Mouse (Mus musculus): ENCODE results near the gene Gigyf1.

Gigyf1 gene

DNA sequence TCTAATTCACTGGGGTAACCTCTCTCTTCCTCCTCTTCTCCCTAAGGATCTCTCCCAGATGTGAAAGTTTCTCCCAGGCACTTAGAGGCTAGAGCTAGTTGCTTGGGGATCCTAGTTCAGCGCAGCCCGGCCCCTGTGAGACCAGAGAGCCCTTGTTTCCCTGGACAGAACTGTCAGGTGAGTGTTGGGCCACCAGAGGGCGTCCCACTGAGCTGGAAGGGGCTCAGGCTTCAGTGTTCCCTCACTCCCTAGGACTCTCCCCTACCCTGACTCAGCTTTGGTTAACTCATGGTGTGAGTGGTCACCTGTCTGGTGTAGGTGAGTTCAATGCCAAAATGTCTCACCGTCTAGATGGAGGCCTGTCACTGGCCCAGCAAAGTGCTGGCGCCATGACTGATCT lies at the start of gene Gigyf1:
Gene Gigyf1, plus strand, starts transcription at position 113 of the 400 bp plus-strand sequence.
- no peak for DNase-seq

DNA sequence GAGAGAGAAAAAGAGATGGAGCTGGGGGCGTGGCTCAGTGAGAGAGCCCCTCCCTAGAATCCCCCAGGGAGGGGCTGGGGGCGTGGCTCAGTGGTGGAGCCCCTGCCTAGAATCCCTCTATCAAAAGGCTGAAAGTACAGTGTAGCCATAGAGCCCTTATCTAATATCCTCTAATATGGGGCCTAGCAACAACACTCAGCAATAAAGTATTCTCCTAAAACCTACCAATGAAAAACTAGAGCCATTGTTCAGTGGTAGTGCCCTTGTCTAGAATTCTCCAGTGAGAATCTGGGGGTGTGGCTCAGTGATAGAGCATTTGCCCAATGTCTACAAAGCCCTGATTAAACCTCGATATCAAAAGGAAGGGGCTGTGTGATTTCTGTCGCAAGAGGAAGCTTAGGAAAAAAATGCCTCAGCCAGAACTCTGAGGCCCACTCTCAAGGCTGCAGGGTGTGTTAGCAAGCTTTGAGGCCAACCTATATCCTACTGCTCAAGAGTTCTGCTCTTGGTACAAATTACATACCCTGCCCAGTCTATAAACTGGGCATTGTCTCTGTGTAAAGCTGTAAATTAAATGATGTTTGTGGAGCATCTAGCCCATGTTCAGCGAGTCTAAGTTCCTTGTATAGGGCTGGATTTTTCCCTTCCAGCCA lies 46.0 kb upstream of the Gigyf1 start:
- no peak for DNase-seq

DNA sequence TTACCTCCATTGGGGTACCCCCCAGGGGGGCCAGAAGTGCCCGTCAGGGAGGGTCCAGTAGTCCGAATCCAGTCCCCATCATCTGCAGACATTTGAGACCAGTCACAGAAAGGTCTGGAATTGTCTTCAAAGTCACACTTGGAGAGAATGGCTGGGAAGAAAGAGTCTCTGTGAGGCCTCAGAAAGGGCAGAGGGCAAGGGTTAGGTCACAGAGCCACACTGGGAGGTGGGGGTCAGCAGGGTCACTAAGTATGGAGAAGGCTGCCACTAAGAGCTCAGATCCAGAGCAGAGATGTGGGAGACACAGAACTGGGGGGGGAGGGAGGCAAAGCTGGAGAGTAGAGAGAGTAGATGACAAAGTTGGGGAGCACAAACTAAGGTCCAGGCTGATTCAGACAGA lies 44.0 kb upstream of the Gigyf1 start:
- DNase-seq = no peak

DNA sequence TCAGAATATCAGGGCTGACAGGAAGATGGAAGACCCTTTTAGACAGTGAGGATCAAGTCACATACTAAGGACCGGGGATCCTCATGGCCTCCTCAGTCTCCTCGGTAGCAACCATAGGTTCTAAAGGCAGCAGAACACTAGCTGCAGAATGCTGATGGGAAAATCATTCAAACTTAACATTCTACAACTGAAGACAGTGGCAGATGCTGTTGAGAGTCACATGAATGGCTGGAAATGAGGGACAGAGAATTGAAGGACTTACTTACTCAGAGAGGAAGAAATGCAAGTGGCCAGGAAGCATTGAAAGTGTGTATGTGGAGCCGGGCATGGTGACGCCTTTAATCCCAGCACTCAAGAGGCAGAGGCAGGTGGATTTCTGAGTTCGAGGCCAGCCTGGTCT lies 41.4 kb upstream of the Gigyf1 start, which contains the start of gene Zan:
Gene Zan, minus strand, starts transcription at position 101 of the 400 bp plus-strand sequence.
- no peak for DNase-seq

DNA sequence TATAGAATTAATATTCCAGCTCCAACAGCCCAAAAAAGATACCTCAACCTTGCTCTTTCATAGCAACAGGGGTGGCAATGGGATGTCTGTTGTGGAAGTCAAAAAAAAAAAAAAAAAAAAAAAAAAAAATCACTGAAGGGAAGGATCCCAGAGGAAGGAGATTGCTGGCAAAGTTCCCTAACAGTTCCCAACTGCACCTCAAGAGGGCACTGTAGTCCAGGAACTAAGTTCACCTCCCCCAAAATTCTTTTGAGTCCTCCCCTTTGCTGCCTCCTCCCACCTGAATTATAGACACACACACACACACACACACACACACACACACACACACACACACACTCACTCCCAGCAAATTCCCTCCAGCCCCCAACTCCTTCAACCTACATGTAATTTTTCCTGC lies 37.2 kb upstream of the Gigyf1 start:
- DNase-seq = peak; percentile 91

DNA sequence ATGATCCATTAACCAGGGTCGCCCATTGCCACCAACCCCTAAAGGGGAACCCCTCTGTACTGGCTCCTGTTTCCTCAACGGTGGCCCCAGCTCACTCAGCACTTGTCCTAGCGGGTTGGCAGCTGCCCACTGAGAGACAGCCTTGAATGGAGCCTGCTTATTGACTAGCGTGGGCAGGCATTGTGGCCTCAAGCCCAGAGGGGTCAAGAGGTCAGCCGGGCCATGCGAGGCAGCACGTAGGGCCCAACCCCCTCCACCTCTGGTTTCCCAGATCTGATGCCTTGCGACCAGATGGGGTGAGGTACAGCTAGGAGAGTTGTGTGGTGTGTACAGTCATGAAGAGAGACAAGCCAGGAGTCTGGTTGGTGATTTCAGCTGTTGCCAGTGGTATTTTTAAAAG lies 36.5 kb upstream of the Gigyf1 start:
- DNase-seq = peak; percentile 13

DNA sequence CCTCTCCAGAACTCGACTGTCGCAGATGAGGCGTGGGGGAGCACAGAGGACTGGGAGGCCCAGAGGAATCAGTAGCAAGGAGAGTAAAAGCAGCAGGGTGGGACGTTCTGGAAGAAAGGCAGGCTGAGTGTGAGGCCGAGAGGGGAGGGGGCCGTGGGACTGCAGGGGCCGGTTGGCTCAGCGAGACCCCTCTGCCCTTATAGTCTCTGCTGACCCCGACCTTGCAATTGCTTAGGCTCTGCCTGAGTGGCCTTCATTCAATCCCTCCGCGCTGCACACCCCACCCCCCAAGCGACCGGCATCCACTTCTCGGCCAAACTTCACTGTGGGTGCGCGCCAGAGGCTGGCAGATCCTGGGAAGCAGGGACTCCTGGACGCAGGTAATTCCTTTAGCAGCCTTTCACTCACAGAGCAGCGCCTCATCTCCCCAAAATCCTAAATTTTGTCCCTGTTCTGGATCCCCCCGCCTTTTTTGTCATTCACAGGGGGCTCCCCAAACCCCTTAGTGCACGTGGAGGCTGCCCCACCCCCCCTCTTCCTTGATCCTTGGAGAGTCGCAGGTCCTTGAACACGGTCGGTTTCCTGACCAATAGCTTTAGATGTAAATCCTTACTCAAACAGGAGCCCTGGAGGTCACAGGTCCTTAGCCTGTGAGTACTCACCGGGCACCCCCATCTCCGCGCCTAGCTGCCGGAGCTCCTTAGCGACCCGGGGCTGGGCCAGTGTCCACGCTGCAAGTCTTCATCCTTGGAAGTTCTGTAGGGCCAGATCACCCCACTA lies 33.1 kb upstream of the Gigyf1 start:
- DNase-seq = no peak

DNA sequence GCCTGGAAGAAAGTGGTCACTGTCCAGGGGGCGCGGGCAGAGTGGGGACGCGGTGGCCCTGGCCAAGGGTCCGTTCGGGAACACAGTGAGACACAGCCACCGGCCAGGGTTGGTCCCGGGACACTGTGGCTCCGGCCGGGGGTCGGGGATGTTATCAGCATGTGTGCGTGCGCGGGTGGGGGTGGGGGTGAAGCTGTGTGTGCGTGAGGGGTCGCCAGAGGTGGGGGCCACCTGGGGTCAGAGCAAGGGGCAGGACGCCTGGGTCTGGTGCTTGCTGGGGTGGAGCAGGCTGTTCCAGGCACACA lies 32.5 kb upstream of the Gigyf1 start:
- DNase-seq = no peak

DNA sequence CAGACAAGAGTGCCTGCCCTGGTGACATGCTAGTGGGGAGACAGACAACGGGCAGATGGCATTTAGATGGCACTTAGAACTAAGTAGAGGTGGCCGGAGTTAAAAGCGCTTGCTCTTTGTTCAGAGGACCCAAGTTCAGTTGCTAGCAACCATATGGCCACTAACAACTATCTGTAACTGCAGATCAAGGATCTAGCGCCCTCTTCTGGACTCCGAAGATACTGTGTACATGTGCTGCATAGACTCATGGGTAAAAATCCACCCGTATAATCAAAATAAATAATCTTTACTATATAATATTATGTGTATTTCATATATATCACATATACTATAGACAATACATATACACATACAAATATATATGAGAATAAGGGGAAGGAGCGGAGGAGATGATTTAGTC lies 30.7 kb upstream of the Gigyf1 start:
- no peak for DNase-seq

DNA sequence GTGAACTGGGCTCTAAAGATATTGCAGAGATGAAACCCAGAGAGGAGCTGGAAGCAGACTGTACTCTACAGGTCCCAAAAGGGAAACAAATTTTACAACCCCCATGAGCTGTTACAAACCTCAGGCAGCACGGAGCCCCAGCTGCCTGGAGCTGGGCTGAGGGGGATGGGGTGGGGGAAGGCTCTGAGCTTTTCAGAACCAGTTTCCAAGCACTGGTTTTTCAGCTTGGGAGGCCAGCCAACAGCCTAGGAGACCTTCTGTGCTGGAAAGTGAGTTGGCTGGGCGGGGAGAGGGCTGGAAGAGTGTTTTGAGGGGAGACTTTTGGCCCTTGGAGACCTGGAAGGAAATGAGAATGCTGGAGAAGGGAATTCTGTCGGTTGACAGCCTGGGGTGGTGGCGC lies 26.8 kb upstream of the Gigyf1 start:
- DNase-seq = peak; percentile 46

DNA sequence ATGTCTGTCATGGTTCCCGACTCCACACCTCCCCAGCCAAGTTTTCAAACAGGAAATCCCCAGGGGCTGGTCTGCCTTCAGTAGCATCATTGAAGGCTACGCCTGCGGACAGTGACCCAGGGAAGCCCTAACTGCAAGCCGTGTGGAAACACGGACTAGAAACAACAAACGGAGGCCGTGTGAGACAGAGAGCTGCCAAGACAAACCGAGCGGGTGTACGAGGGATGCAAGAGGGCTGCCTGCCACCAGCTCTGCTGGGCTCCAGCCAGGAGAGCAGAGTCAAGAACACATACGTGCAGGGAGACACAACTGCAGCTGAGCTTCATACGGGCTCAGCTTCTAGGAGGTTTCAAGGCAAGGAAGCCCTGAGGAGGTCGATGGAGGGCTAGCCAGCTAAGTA lies 24.5 kb upstream of the Gigyf1 start:
- DNase-seq = no peak

DNA sequence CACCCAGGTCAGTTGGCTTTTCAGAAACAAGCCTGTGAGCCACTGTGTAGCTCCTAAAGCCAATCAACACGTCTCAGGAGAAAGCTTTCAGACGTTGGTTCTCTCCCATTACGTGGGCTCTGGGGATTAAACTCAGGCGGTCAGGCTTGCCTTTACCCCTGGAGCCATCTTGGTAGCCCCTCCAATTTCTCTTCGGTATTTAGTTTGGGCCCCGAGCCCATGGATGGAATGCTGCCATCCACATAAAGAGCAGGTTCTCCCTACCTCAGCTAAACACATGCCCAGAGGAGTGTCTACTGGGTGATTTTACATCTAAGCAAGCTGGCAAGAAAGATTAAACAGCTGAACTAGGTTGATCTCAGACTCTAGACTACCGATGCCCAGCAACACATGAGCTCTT lies 18.2 kb upstream of the Gigyf1 start:
- no peak for DNase-seq

DNA sequence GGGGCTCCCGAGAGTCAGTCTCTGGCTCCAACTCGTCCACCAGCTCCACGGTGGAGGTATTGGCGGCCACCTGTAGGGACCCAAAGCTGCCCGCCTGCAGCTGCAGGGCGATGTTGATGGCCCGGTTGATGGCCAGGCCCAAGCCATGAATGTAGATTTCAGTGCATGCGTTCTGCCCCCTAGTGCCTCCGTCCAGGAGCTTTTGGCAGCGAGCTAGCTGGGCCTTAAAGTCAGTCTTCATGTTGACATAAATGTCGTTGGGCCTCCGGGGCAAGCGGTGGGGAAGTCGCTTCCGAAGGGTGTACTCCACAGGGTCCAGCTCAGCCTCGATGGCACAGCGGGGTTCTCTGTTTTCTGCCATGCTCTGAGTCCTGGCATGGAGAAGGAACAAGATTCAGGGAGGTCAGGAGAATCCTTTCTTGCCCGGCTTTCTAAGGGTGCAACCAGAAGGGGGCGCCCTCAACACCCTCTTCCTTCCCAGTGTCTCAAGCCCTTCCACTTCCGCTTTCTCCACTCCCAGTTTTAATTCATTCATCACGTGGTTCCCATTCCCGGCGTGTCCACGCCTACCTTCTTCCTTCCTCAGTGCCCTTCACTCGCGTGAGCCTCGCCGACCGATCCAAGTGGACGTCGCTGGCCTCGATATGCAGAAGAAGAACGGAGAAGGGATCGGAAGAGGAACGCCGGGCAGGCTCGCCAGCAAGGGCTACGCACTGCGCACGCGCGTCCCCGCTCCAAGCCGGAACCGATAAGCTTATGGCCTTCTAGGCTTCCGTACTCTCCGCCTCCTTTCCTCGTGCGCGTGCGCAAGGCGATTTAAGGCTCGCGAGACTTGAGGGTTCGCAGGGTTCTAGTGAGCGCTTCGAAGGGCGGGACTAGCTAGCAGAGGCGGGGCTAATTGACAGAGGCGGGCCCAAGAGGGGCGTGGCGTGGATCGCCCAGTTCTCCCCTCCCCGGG lies 16.4 kb upstream of the Gigyf1 start, which contains the start of gene Pop7:
Gene Pop7, minus strand, starts transcription at position 810 of the 958 bp plus-strand sequence.
- DNase-seq = peak; percentile 100

DNA sequence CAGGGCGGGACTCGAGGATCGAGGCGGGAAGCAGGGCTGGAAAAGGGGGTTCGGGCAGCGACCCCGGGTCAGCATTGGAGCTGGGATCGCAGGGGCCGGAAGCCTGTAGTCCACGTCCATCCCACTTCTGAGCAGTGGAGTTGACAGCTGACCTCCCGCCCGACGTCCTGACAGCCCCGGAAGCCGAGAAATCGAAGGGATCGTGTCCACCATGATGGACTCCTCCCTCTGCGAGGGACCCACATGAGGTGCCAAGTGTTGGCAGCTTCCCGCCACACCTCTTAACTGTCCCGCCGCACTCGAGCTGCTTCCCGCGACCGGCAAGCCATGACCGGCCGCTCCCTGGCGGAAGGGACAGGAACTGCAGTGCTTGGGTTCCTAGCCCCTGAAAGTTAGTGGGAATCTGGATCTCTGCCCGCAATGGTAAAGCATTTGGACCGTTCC lies 15.7 kb upstream of the Gigyf1 start:
- peak; percentile 91 for DNase-seq

DNA sequence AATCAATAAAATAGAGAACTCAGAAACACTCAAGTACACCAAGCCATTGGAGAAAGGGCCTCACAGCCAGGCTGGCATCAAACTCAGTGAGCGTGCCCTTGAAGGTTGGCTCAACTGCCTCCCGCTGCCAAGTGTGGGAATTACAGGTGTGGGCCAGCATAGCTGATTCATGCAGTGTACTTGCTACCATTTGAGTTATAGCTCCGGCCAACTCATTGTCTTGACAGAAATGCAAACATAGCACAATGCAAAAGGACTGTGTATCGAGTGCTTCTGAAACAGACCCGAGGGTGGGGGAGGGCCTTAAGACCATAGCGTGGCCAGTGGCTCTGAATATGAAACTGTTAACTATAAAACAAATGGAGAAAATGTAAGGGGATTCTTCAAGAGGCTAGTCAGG lies 14.3 kb upstream of the Gigyf1 start:
- no peak for DNase-seq

DNA sequence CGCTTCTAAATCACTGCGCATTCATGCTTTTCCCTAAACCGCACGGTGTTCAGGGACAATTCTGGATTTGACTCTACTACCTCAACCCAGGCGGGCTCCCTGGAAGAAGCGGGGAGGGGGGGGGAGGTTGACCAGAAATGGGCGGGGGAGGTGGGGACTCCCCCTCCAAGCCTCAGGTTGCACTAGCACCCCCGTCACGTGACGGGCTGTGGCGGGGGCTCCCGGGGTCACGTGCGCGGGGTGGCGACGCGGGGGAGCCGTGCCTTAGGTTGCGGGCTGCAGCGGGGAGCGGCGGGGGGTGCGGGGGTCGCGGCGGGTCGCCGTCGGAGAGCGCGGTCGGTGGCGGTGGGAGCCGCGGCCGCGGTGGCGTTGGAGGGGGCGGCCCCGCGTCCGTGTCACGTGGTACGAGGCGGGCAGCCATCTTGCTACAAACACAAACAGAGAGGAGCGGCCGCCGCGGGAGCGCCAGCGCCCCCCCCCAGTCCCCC lies 8.3 kb upstream of the Gigyf1 start:
- DNase-seq = peak; percentile 84

DNA sequence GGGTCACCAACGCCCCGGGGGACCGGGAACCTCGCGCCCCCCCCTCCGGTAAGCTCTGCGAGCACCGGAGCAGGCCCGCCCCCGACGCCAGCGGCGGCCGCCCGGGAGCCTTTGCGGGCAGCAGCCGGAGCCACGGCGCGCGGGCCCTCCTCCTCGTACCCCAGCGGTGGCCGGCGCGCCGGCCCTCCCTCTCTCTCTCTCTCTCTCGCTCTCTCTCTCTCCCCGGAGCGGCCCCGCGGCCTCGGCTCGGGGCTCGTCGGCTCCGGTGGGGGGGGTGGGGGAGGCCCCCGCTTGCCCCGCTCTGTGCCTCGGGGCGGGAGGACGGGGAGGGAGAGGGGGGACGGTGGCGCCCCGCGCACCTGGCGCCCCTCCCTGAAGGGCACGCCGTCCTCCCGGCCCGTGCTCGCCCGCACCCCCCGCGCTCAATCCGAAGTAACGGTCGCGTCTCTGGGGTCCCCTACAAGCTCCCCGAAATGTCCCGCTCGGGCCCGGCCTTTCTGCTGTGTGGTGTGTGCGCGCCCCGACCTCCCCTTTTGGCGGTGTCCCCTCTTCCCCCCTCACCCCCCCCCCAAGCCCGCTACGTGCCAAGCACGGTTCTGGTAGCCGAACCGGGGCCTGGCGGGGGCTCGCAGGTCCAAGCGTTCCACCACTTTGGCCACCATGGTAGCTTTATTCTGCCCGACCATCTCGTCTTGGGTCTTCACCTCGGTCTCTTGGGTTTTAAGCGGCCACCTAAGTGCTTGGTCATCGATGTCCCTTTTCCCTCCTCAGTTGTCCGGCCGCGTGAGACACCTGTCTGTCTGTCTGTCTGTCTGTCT lies 7.6 kb upstream of the Gigyf1 start:
- no peak for DNase-seq

DNA sequence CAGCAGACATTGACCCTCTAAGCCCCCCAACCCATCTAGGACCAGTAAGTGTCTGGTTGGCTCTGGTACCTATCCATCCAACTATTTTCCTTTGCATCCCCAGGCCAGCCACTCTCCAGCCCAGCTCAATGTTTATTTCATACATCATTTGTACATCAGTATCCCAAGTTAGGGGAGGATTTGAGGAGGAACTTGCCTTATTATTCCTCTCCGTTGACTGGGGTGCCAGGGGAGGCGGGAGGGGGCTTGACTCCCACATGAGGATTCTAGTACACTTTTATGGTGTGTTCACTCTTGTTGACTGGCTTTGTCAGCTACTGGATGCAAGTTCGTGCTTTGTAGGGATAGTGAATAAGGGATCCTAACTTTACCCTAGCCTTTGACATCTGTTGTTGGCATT lies 6.6 kb upstream of the Gigyf1 start:
- no peak for DNase-seq

DNA sequence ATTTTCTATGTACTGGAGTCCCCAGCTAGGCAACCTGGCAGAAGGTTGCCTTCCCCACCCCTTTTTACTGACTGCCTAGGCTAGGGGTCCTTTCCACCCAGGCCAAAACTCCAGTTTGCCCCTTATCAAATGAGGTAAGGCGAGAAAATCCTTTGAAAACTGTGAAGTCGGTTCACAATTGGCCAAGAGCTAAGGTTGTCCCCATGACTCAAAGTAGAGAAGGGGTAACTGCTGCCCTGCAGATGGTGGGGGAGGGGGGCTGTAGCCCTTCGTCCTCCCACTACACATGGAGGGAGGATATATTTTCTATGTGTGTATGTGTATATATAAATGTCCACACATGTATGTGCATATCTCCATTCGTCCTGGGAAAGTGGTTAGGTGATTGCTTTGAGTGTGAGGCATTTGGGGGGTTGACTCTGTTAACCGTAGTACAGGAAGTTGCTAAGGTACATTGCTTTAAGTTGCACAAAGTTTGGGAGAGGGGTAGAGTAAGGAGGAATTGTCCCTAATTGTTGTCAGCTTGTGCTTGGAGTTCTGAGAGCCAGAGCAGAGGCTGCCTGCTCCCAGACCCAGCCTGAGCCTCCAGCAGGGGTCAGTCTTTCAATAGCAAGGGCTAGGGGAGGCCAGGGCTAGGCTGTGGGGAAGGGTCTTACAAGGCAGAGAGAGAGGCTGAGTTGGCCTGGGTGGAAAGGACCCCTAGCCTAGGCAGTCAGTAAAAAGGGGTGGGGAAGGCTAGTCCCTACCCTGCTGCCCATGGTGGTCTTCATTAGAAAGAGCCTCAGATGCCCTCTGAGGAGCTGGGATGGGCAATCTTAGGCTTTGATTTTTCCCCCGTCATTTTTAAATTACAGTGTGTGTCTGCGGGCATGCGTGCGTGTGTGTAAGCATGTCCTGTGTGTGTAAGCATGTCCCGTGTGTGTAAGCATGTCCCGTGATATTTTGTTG lies 5.2 kb upstream of the Gigyf1 start:
- no peak for DNase-seq

DNA sequence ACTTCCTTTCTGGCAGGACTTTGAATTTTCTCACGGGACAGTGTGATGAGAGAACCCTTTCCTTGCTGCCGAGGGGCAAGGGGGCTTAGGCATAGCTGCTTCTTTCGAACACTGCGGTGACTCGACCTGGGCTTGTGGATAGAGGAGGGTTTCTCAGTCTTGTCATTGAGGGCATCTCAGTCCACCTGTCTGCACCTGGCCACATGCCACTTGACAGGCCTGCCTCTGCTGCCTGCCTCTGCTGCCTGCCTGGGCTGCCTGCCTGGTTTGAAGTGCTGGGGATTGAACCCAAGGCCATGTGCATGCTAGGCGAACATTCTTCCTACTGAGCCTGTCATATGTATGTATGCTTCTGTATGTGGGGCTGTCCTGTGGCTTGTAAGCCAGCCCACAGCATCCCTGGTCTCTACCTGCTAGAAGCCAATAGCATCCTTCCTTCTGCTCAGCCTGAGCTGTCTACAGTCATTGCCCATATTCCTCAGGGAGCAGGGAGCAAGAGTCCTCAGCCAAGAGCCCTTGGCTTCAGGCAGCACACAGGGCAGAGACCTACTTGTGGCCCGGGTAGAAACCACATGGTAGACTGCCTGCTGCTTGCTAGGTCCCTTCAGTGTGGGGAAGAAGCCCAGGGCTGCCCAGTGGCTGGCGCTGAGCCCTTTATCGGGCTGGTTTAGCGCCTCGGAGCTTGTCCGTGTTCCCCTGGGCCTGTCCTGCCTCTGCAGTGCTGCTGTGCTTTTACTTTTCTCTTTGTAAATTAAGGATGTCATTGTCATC lies 4.2 kb upstream of the Gigyf1 start:
- no peak for DNase-seq

Data from kidney, adult 9 months (tissue).